Mouse (Mus musculus) gastrocnemius, postnatal 14 days (tissue): ENCODE data around the gene Calcrl. TPM values are rescaled to one million over a fixed set of nuclear protein-coding genes. Genes with fewer than 3 reads are reported as not detected.

Experiments used
- DNase-seq: peaks from one replicate; pipeline ENCODE4 v3.0.0; 2021; ENCODE audit warnings: mixed read lengths
- intact Hi-C: fragments of 180-260 bp; cut with DNase I; formaldehyde crosslinking; loops from one replicate; pipeline ENCODE4 v1.15.1; 2025; ENCODE audit warnings: low total_unique reads
- long read RNA-seq, 2 experiments: library from polyadenylated mRNA; stranded (forward); transcript quantifications; one replicate each; pipeline ENCODE4 v2.0.0; 2021
- total RNA-seq, 2 experiments: library from RNA; stranded (reverse); gene quantifications; 2 replicates each; pipeline ENCODE4 v1.2.3; 2021

Calcrl gene
- total RNA-seq = 10 to 100 TPM; 21.9 to 27.6 TPM
- long read RNA-seq, experiment 1, partial matches to known transcripts = 0 of 1 reads
- long read RNA-seq, experiment 1, other reads (novel, unspliced or antisense) = 1 of 1 reads
- long read RNA-seq, experiment 2 = 0 reads

- DNase-seq = peak; percentile 76
- intact Hi-C loops = no loop called here
These were observed at the start of gene Calcrl for GRCm38 (mm10) chr2:84425138-84425537. Gene Calcrl (minus strand): TSS chr2:84425411.

- DNase-seq = no peak
- intact Hi-C loops = no loop called here
These were observed 49.4 kb upstream of the Calcrl start for GRCm38 (mm10) chr2:84474651-84475050.

- DNase-seq = no peak
- intact Hi-C loops = no loop called here
These were observed 48.8 kb upstream of the Calcrl start for GRCm38 (mm10) chr2:84473941-84474530.

GRCm38 (mm10) chr2:84467391-84467790, 42.2 kb upstream of the Calcrl start:
- intact Hi-C loops = no loop called here
- no peak for DNase-seq

- intact Hi-C loops = no loop called here
- DNase-seq = no peak
These were observed 39.7 kb upstream of the Calcrl start for GRCm38 (mm10) chr2:84464956-84465355.

- no peak for DNase-seq
- intact Hi-C loops = no loop called here
These were observed 37.2 kb upstream of the Calcrl start for GRCm38 (mm10) chr2:84462411-84462810.

GRCm38 (mm10) chr2:84459651-84460177, 34.5 kb upstream of the Calcrl start:
- intact Hi-C loops = loop anchor here (10.0 kb wide), 1 partner anchor 205 kb away; no protein-coding TSS in a partner anchor
- no peak for DNase-seq

GRCm38 (mm10) chr2:84457221-84457620, 32.0 kb upstream of the Calcrl start:
- intact Hi-C loops = loop anchor here (10.0 kb wide), 1 partner anchor 208 kb away; no protein-coding TSS in a partner anchor
- no peak for DNase-seq

- intact Hi-C loops = loop anchor here (10.0 kb wide), 1 partner anchor 209 kb away; no protein-coding TSS in a partner anchor
- DNase-seq = no peak
These were observed 30.1 kb upstream of the Calcrl start for GRCm38 (mm10) chr2:84455236-84455799.

- intact Hi-C loops = loop anchor here (10.0 kb wide), 1 partner anchor 210 kb away; no protein-coding TSS in a partner anchor
- no peak for DNase-seq
These were observed 29.5 kb upstream of the Calcrl start for GRCm38 (mm10) chr2:84454551-84455235.

GRCm38 (mm10) chr2:84454051-84454450, 28.8 kb upstream of the Calcrl start:
- intact Hi-C loops = loop anchor here (10.0 kb wide), 1 partner anchor 211 kb away; no protein-coding TSS in a partner anchor
- no peak for DNase-seq

- intact Hi-C loops = no loop called here
- no peak for DNase-seq
These were observed 20.3 kb upstream of the Calcrl start for GRCm38 (mm10) chr2:84445499-84445898.

- DNase-seq = no peak
- intact Hi-C loops = no loop called here
These were observed 16.7 kb upstream of the Calcrl start for GRCm38 (mm10) chr2:84441940-84442339.

GRCm38 (mm10) chr2:84429724-84430123, 4.5 kb upstream of the Calcrl start:
- DNase-seq = no peak
- intact Hi-C loops = no loop called here

- DNase-seq = no peak
- intact Hi-C loops = no loop called here
These were observed 3.6 kb upstream of the Calcrl start for GRCm38 (mm10) chr2:84428836-84429235.

- no peak for DNase-seq
- intact Hi-C loops = no loop called here
These were observed 1.3 kb upstream of the Calcrl start for GRCm38 (mm10) chr2:84426531-84426930.

GRCm38 (mm10) chr2:84416501-84416900, 8.7 kb downstream of the Calcrl start:
- intact Hi-C loops = no loop called here
- no peak for DNase-seq

GRCm38 (mm10) chr2:84409796-84410592, 15.2 kb downstream of the Calcrl start:
- DNase-seq = no peak
- intact Hi-C loops = no loop called here

- intact Hi-C loops = no loop called here
These were observed 20.4 kb downstream of the Calcrl start for GRCm38 (mm10) chr2:84404834-84405233.

More at GRCm38 (mm10) chr2:84404834-84405233, 20.4 kb downstream of the Calcrl start:
- no peak for DNase-seq
